Comparison of ENCODE assay signal across 14 mouse cellular contexts in the genomic region with DNA sequence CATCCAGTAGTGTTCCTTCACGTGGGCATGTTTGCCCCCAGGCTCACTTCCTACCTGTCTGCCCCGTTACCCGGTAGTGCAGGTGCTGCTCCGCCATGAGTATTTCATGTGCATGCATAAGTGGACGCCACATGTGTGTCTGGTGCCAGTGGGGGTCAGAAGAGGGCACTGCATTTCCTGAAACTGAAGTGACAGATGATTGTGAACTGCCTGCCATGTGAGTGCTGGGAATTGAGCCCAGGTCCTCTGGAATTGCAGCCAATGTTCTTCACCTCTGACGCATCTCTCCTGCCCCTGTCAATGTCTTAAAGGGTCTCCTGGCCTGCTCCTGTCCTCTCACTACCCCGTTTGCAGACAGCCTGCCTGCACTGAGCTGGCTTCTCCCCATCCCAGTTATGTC.
DNase-seq lines count a peak whose midpoint lies in the region; ATAC-seq and TF ChIP-seq lines count a peak whose summit lies in the region.
"Had no signal": no experiment of that assay in that cellular context is flagged by ENCODE, and none has a peak within 500 bp of the region (broad histone marks: within the 10 kb centered on the region; RNA-seq: fewer than 3 reads in every experiment).

No protein-coding gene starts in this region.

- H3K27ac ChIP-seq in heart, embryonic 10.5 days = peak overlapping the region; percentile 56; the same call in 1 of the 2 replicates
- H3K27ac ChIP-seq in midbrain, embryonic 10.5 days (replicated peaks) = peak overlapping the region; percentile 56; the same call in 1 of the 2 replicates
- no peak overlapping the region; the same call in 1 of the 2 replicates for H3K27ac ChIP-seq in midbrain, embryonic 11.5 days (ENCODE audit: low read depth, low read length)
- 0 out of 2 replicates have a peak overlapping the region, but pooled peaks have one; percentile 11 for H3K27ac ChIP-seq in embryonic facial prominence, embryonic 15.5 days (replicated peaks)
- 0 out of 2 replicates have a peak overlapping the region, but pooled peaks have one; percentile 10 for H3K27ac ChIP-seq in limb, embryonic 14.5 days (replicated peaks; ENCODE audit: low read depth, low read length)

- H3K4me3 ChIP-seq in heart, embryonic 10.5 days = no peak overlapping the region
- H3K4me3 ChIP-seq in midbrain, embryonic 10.5 days = no peak overlapping the region
- no peak overlapping the region for H3K4me3 ChIP-seq in midbrain, embryonic 11.5 days (ENCODE audit: low read depth, low read length)
- no peak overlapping the region for H3K4me3 ChIP-seq in embryonic facial prominence, embryonic 15.5 days (replicated peaks)
- no peak overlapping the region for H3K4me3 ChIP-seq in limb, embryonic 14.5 days (replicated peaks; ENCODE audit: low read length)
- H3K4me3 ChIP-seq: intestine, embryonic 15.5 days; megakaryocyte, embryonic 14.5 days had no signal

- peaks cover 26% of the 10 kb centered on the region for H3K36me3 ChIP-seq in heart, embryonic 10.5 days
- H3K36me3 ChIP-seq in midbrain, embryonic 10.5 days = peaks cover 23% of the 10 kb centered on the region
- H3K36me3 ChIP-seq in midbrain, embryonic 11.5 days (ENCODE audit: control insufficient read depth, insufficient read depth, low read length) = no peaks in the 10 kb centered on the region
- H3K36me3 ChIP-seq in embryonic facial prominence, embryonic 15.5 days = 0 out of 2 replicates have a peak, but pooled peaks cover 6% of the 10 kb centered on the region
- H3K36me3 ChIP-seq in limb, embryonic 14.5 days (ENCODE audit: control insufficient read depth, insufficient read depth, low read length) = peaks cover 9% of the 10 kb centered on the region
- H3K36me3 ChIP-seq: intestine, embryonic 15.5 days had no signal

- peaks cover 87% of the 10 kb centered on the region for H3K4me1 ChIP-seq in heart, embryonic 10.5 days
- peaks cover 54% of the 10 kb centered on the region for H3K4me1 ChIP-seq in midbrain, embryonic 10.5 days
- H3K4me1 ChIP-seq in midbrain, embryonic 11.5 days (ENCODE audit: control insufficient read depth, insufficient read depth, low read length) = peaks cover 18% of the 10 kb centered on the region
- H3K4me1 ChIP-seq in embryonic facial prominence, embryonic 15.5 days = peaks cover 57% of the 10 kb centered on the region
- peaks cover 50% of the 10 kb centered on the region for H3K4me1 ChIP-seq in limb, embryonic 14.5 days (ENCODE audit: control insufficient read depth, insufficient read depth, low read length)

- no peaks in the 10 kb centered on the region for H3K9me3 ChIP-seq in heart, embryonic 10.5 days
- no peaks in the 10 kb centered on the region for H3K9me3 ChIP-seq in midbrain, embryonic 10.5 days (replicated peaks)
- H3K9me3 ChIP-seq in midbrain, embryonic 11.5 days (ENCODE audit: control insufficient read depth, low read length) = no peaks in the 10 kb centered on the region
- H3K9me3 ChIP-seq in embryonic facial prominence, embryonic 15.5 days (replicated peaks) = no peaks in the 10 kb centered on the region
- no peaks in the 10 kb centered on the region for H3K9me3 ChIP-seq in limb, embryonic 14.5 days (ENCODE audit: control insufficient read depth, low read length)
- H3K9me3 ChIP-seq: intestine, embryonic 15.5 days had no signal

- DNase-seq in heart, embryonic 10.5 days (ENCODE audit: low spot score) = no peak
- DNase-seq in heart, postnatal 25 days (ENCODE audit: low spot score) = no peak
- no peak for DNase-seq in midbrain, embryonic 10.5 days (ENCODE audit: low spot score)
- DNase-seq in midbrain, embryonic 11.5 days (ENCODE audit: low spot score, missing footprints) = no peak
- no peak for DNase-seq in limb, embryonic 14.5 days (ENCODE audit: low spot score)
- DNase-seq in yolk sac, embryonic 10.5 days (ENCODE audit: low spot score) = no peak
- DNase-seq: cerebellum, postnatal 10 days; kidney, postnatal 10 days had no signal

- no peaks in the 10 kb centered on the region for H3K27me3 ChIP-seq in heart, embryonic 10.5 days (ENCODE audit: insufficient read depth, poor library complexity, severe bottlenecking)
- no peaks in the 10 kb centered on the region for H3K27me3 ChIP-seq in midbrain, embryonic 10.5 days (ENCODE audit: low read depth, poor library complexity, severe bottlenecking)
- no peaks in the 10 kb centered on the region for H3K27me3 ChIP-seq in midbrain, embryonic 11.5 days (ENCODE audit: control insufficient read depth, insufficient read depth, low read length)
- no peaks in the 10 kb centered on the region for H3K27me3 ChIP-seq in embryonic facial prominence, embryonic 15.5 days
- no peaks in the 10 kb centered on the region for H3K27me3 ChIP-seq in limb, embryonic 14.5 days (ENCODE audit: control insufficient read depth, insufficient read depth, low read length)
- H3K27me3 ChIP-seq: intestine, embryonic 15.5 days had no signal

- no peak for TF ChIP-seq POLR2A in limb, embryonic 14.5 days (IDR thresholded peaks at IDR 0.05; ENCODE audit: borderline replicate concordance, extremely low read depth, insufficient read depth, insufficient read length)

- intact Hi-C loops in heart, postnatal 25 days (cut with DNase I) = no loop called here

- no peak overlapping the region for H3K4me2 ChIP-seq in midbrain, embryonic 11.5 days
- H3K4me2 ChIP-seq in embryonic facial prominence, embryonic 15.5 days (replicated peaks) = no peak overlapping the region
- no peak overlapping the region for H3K4me2 ChIP-seq in limb, embryonic 14.5 days (replicated peaks; ENCODE audit: low read depth, low read length, severe bottlenecking)
- H3K4me2 ChIP-seq: intestine, embryonic 15.5 days; liver, embryonic 11.5 days had no signal

- WGBS in heart, embryonic 10.5 days = 86% methylated on average over 7 of the region's 7 CpGs
- 94% methylated on average over 7 of the region's 7 CpGs for WGBS in midbrain, embryonic 10.5 days
- 91% methylated on average over 7 of the region's 7 CpGs for WGBS in midbrain, embryonic 11.5 days
- WGBS in embryonic facial prominence, embryonic 15.5 days = 78% methylated on average over 7 of the region's 7 CpGs
- 79% methylated on average over 7 of the region's 7 CpGs for WGBS in limb, embryonic 14.5 days

- H3K9ac ChIP-seq in midbrain, embryonic 11.5 days (ENCODE audit: low read length) = no peak overlapping the region
- H3K9ac ChIP-seq in embryonic facial prominence, embryonic 15.5 days = no peak overlapping the region
- H3K9ac ChIP-seq in limb, embryonic 14.5 days (ENCODE audit: low read depth, low read length, severe bottlenecking) = no peak overlapping the region
- H3K9ac ChIP-seq: intestine, embryonic 15.5 days had no signal

- no peak for ATAC-seq in midbrain, embryonic 11.5 days (ENCODE audit: low FRiP score)
- ATAC-seq in embryonic facial prominence, embryonic 15.5 days (ENCODE audit: insufficient number of reproducible peaks, low FRiP score, low TSS enrichment, low read depth) = no peak
- ATAC-seq in limb, embryonic 14.5 days (ENCODE audit: low FRiP score, low read depth) = no peak
- ATAC-seq in megakaryocyte-erythroid progenitor cell, adult 5-6 weeks (replicated peaks; ENCODE audit: low FRiP score, low TSS enrichment, poor library complexity, severe bottlenecking) = no peak
- ATAC-seq: CD4-positive, CD25-positive, alpha-beta regulatory T cell, adult 4 months had no signal
